23 mouse cellular contexts compared by ENCODE assay signal in genomic region chr13:39849391-39849790, GRCm38 (mm10).
"Had no signal": no experiment of that assay in that cellular context is flagged by ENCODE, and none has a peak within 500 bp of the region (broad histone marks: within the 10 kb centered on the region; RNA-seq: fewer than 3 reads in every experiment).

No protein-coding gene starts in this region.

- DNase-seq: kidney, postnatal 10 days; kidney, postnatal 36 days; layer of hippocampus, postnatal 36 days; liver, postnatal 0 days; lung, postnatal 10 days; lung, postnatal 36 days; right cerebral cortex, postnatal 25 days; spleen, adult 18-20 months; thymus, postnatal 25 days had no signal

- H3K27ac ChIP-seq: kidney, embryonic 15.5 days; left cerebral cortex, adult 2 months; limb, embryonic 12.5 days; limb, embryonic 15.5 days; liver, embryonic 14.5 days; lung, embryonic 15.5 days; midbrain, embryonic 10.5 days; midbrain, embryonic 13.5 days; neural tube, embryonic 12.5 days; neural tube, embryonic 15.5 days; stomach, embryonic 15.5 days had no signal

- H3K9ac ChIP-seq: kidney, embryonic 15.5 days; limb, embryonic 12.5 days; limb, embryonic 15.5 days; liver, embryonic 14.5 days; liver, postnatal 0 days; lung, embryonic 15.5 days; midbrain, embryonic 13.5 days; neural tube, embryonic 12.5 days; neural tube, embryonic 15.5 days; stomach, embryonic 15.5 days had no signal

- H3K4me2 ChIP-seq: kidney, embryonic 15.5 days; limb, embryonic 12.5 days; limb, embryonic 15.5 days; liver, embryonic 11.5 days; lung, embryonic 15.5 days; midbrain, embryonic 13.5 days; neural tube, embryonic 12.5 days; neural tube, embryonic 15.5 days; stomach, embryonic 15.5 days had no signal

- H3K4me1 ChIP-seq: kidney, embryonic 15.5 days; limb, embryonic 15.5 days; lung, embryonic 15.5 days; megakaryocyte, embryonic 14.5 days; midbrain, embryonic 10.5 days; midbrain, embryonic 13.5 days; neural tube, embryonic 12.5 days; neural tube, embryonic 15.5 days; stomach, embryonic 15.5 days had no signal

- H3K9me3 ChIP-seq: kidney, embryonic 15.5 days; limb, embryonic 12.5 days; limb, embryonic 15.5 days; lung, embryonic 15.5 days; megakaryocyte, embryonic 14.5 days; midbrain, embryonic 10.5 days; midbrain, embryonic 13.5 days; neural tube, embryonic 12.5 days; neural tube, embryonic 15.5 days; stomach, embryonic 15.5 days had no signal

- H3K4me3 ChIP-seq: kidney, embryonic 15.5 days; left cerebral cortex, adult 2 months; limb, embryonic 12.5 days; limb, embryonic 15.5 days; lung, embryonic 15.5 days; megakaryocyte, embryonic 14.5 days; midbrain, embryonic 10.5 days; midbrain, embryonic 13.5 days; neural tube, embryonic 12.5 days; neural tube, embryonic 15.5 days; stomach, embryonic 15.5 days had no signal

- ATAC-seq: liver, postnatal 0 days; midbrain, embryonic 13.5 days; midbrain, embryonic 16.5 days had no signal

- H3K36me3 ChIP-seq: kidney, embryonic 15.5 days; limb, embryonic 12.5 days; limb, embryonic 15.5 days; lung, embryonic 15.5 days; midbrain, embryonic 10.5 days; midbrain, embryonic 13.5 days; neural tube, embryonic 12.5 days; neural tube, embryonic 15.5 days; stomach, embryonic 15.5 days had no signal

- H3K27me3 ChIP-seq: limb, embryonic 12.5 days; lung, embryonic 15.5 days; megakaryocyte, embryonic 14.5 days; midbrain, embryonic 13.5 days; neural tube, embryonic 12.5 days; neural tube, embryonic 15.5 days; stomach, embryonic 15.5 days had no signal
